Mouse (Mus musculus): ENCODE measurements around the gene Rbfox3.

GRCm38 (mm10) chr11:118908431-118908980 lies 2.9 kb downstream of the Rbfox3 start:
- no peak for TF ChIP-seq POLR2A (IDR thresholded peaks at IDR 0.05; ENCODE audit: low read depth, low read length)
- TF ChIP-seq CTCF (IDR thresholded peaks at IDR 0.05; ENCODE audit: extremely low read depth, insufficient read length, insufficient replicate concordance, low read depth, low read length) = no peak

All from small intestine, adult 2 months (tissue).